10 mouse cellular contexts compared by ENCODE assay signal in genomic region chr4:47235312-47235711, GRCm38 (mm10). TPM values are rescaled to one million over a fixed set of nuclear protein-coding genes. Genes with fewer than 3 reads are reported as not detected.
A peak's percentile ranks its signal among the peaks of the same experiment; 100 is the strongest.
DNase-seq lines count a peak whose midpoint lies in the region; ATAC-seq and TF ChIP-seq lines count a peak whose summit lies in the region.
"Had no signal": no experiment of that assay in that cellular context is flagged by ENCODE, and none has a peak within 500 bp of the region (broad histone marks: within the 10 kb centered on the region; RNA-seq: fewer than 3 reads in every experiment).

No protein-coding gene starts in this region.

- H3K9me3 ChIP-seq in lung, embryonic 16.5 days (ENCODE audit: control insufficient read depth, low read length): no peaks in the 10 kb centered on the region
- H3K9me3 ChIP-seq in hindbrain, embryonic 14.5 days (ENCODE audit: control insufficient read depth, low read length): no peaks in the 10 kb centered on the region
- no peaks in the 10 kb centered on the region for H3K9me3 ChIP-seq in neural tube, embryonic 13.5 days
- H3K9me3 ChIP-seq: heart, embryonic 10.5 days; liver, embryonic 12.5 days had no signal

- H3K4me1 ChIP-seq in lung, embryonic 16.5 days (replicated peaks; ENCODE audit: control insufficient read depth, insufficient read depth, low read length): peaks cover 25% of the 10 kb centered on the region
- H3K4me1 ChIP-seq in hindbrain, embryonic 14.5 days (replicated peaks; ENCODE audit: control insufficient read depth, insufficient read depth, low read length): 0 out of 2 replicates have a peak, but pooled peaks cover 7% of the 10 kb centered on the region
- H3K4me1 ChIP-seq in neural tube, embryonic 13.5 days (replicated peaks): peaks cover 19% of the 10 kb centered on the region
- H3K4me1 ChIP-seq: liver, embryonic 12.5 days had no signal

- peak; percentile 34 for ATAC-seq in lung, embryonic 16.5 days (ENCODE audit: low read depth)
- ATAC-seq in hindbrain, embryonic 14.5 days (ENCODE audit: low FRiP score): peak; percentile 47
- ATAC-seq in neural tube, embryonic 13.5 days (ENCODE audit: low read depth): peak; percentile 36; the same call in 1 of the 2 replicates
- ATAC-seq: liver, embryonic 12.5 days had no signal

- H3K4me2 ChIP-seq in lung, embryonic 16.5 days (ENCODE audit: low read depth, low read length): no peak overlapping the region
- no peak overlapping the region for H3K4me2 ChIP-seq in hindbrain, embryonic 14.5 days (replicated peaks)
- no peak overlapping the region for H3K4me2 ChIP-seq in neural tube, embryonic 13.5 days
- H3K4me2 ChIP-seq: liver, embryonic 12.5 days had no signal

- no peaks in the 10 kb centered on the region for H3K27me3 ChIP-seq in lung, embryonic 16.5 days (ENCODE audit: control insufficient read depth, insufficient read depth, low read depth, low read length)
- H3K27me3 ChIP-seq in hindbrain, embryonic 14.5 days (ENCODE audit: control insufficient read depth, insufficient read depth, low read length): no peaks in the 10 kb centered on the region
- H3K27me3 ChIP-seq in neural tube, embryonic 13.5 days: no peaks in the 10 kb centered on the region
- H3K27me3 ChIP-seq: liver, embryonic 12.5 days had no signal

- no peak for DNase-seq in lung, postnatal 4 days
- DNase-seq in brain, embryonic 14.5 days (ENCODE audit: low read depth): peak; percentile 79
- DNase-seq in hindbrain, embryonic 14.5 days (ENCODE audit: low spot score): peak; percentile 31
- no peak for DNase-seq in layer of hippocampus, adult 8-10 months (ENCODE audit: low spot score in 2 of 2)
- no peak for DNase-seq in kidney, adult 11 months

- no peak overlapping the region for H3K4me3 ChIP-seq in lung, embryonic 16.5 days (ENCODE audit: low read length)
- no peak overlapping the region for H3K4me3 ChIP-seq in hindbrain, embryonic 14.5 days (replicated peaks; ENCODE audit: low read length)
- H3K4me3 ChIP-seq in neural tube, embryonic 13.5 days: no peak overlapping the region
- H3K4me3 ChIP-seq: heart, embryonic 10.5 days; liver, embryonic 12.5 days had no signal

- H3K27ac ChIP-seq in lung, embryonic 16.5 days (ENCODE audit: low read length): peak overlapping the region; percentile 97
- H3K27ac ChIP-seq in hindbrain, embryonic 14.5 days: no peak overlapping the region
- H3K27ac ChIP-seq in neural tube, embryonic 13.5 days (replicated peaks): no peak overlapping the region
- H3K27ac ChIP-seq: heart, embryonic 10.5 days; liver, embryonic 12.5 days had no signal

- no peak overlapping the region for H3K9ac ChIP-seq in lung, embryonic 16.5 days (ENCODE audit: low read length)
- no peak overlapping the region for H3K9ac ChIP-seq in hindbrain, embryonic 14.5 days
- H3K9ac ChIP-seq in neural tube, embryonic 13.5 days: no peak overlapping the region
- H3K9ac ChIP-seq: liver, embryonic 12.5 days had no signal

- no peaks in the 10 kb centered on the region for H3K36me3 ChIP-seq in lung, embryonic 16.5 days (ENCODE audit: control insufficient read depth, insufficient read depth, low read length)
- H3K36me3 ChIP-seq in hindbrain, embryonic 14.5 days (replicated peaks; ENCODE audit: control insufficient read depth, insufficient read depth): no peaks in the 10 kb centered on the region
- H3K36me3 ChIP-seq in neural tube, embryonic 13.5 days: no peaks in the 10 kb centered on the region
- H3K36me3 ChIP-seq: G1E; heart, embryonic 10.5 days; liver, embryonic 12.5 days had no signal

- TF ChIP-seq CTCF in brain, embryonic 14.5 days (IDR thresholded peaks at IDR 0.05; ENCODE audit: borderline replicate concordance, extremely low read depth, insufficient read depth, insufficient read length): no peak

- TF ChIP-seq POLR2A in brain, embryonic 14.5 days (IDR thresholded peaks at IDR 0.05; ENCODE audit: borderline replicate concordance, extremely low read depth, insufficient read depth, insufficient read length, poor library complexity, severe bottlenecking): no peak

- 40% methylated on average over 3 of the region's 3 CpGs for WGBS in lung, embryonic 16.5 days
- WGBS in hindbrain, embryonic 14.5 days: 12% methylated on average over 3 of the region's 3 CpGs
- 12% methylated on average over 3 of the region's 3 CpGs for WGBS in neural tube, embryonic 13.5 days

RNA-seq across cellular contexts. Expression of gene Col15a1, which starts 27.4 kb away (rescaled TPM):
- polyA plus RNA-seq in lung, embryonic 16.5 days (2015; fragmentation: Nextera tagmentation; extraction: Ambion mirVana): 31.0 TPM in 2 replicates
- 11.9 and 17.2 TPM in 2 replicates for polyA plus RNA-seq in brain, embryonic 14.5 days (2012; rRNA removed)
- 4.7 and 5.6 TPM in 2 replicates for polyA plus RNA-seq in hindbrain, embryonic 14.5 days (2014; fragmentation: Nextera tagmentation; extraction: Ambion mirVana)
- polyA plus RNA-seq in neural tube, embryonic 13.5 days (2015; fragmentation: Nextera tagmentation; extraction: Ambion mirVana): 5.2 and 5.9 TPM in 2 replicates
- 10 to 100 TPM in 1 of 4 experiments, 1 to 10 TPM in 3; 5.5 to 13.3 (median 5.7) TPM for total RNA-seq in layer of hippocampus, adult 8-10 months (2022)
- polyA plus RNA-seq: G1E had no signal

Comparison
In these comparisons a context has a peak if more than half of its experiments do, and no peak if none do; other contexts are left out.
1. DNase-seq: peak in brain, embryonic 14.5 days (single experiment) and hindbrain, embryonic 14.5 days (single experiment); none in lung, postnatal 4 days (0 of 2), layer of hippocampus, adult 8-10 months (0 of 2) and kidney, adult 11 months (single experiment).
2. Peak in every context shown above with its lines, with median percentiles within 50 percentile points of each other: ATAC-seq.